Mouse (Mus musculus) CH12.LX (cell line): ENCODE measurements around the gene Prox1. TPM values are rescaled to one million over a fixed set of nuclear protein-coding genes. Genes with fewer than 3 reads are reported as not detected.

Experiments
- DNase-seq: peaks from one replicate; pipeline ENCODE4 v3.0.0-alpha.2; 2013; ENCODE audit errors: extremely low read depth
- H3K27ac ChIP-seq: 2 replicates; pipeline ENCODE4 v1.5.1; 2012; ENCODE audit warnings: low read depth, mild to moderate bottlenecking, control low read depth, moderate library complexity; ENCODE audit not compliant: insufficient read depth
- H3K27me3 ChIP-seq: replicated peaks from 2 replicates; pipeline ENCODE3; 2012; ENCODE audit warnings: inconsistent platforms
- H3K36me3 ChIP-seq, 2 experiments: replicated peaks in 1 of 2; 2 replicates each; pipeline versions ENCODE3 to v1.6.1; 2012; ENCODE audit warnings: inconsistent platforms in 1 of 2, low read length in 1 of 2, mild to moderate bottlenecking in 1 of 2, mixed read lengths in 1 of 2, moderate library complexity in 1 of 2; ENCODE audit not compliant: control insufficient read depth in 1 of 2, insufficient read depth in 1 of 2
- H3K4me1 ChIP-seq, 2 experiments: 2 replicates each; pipeline ENCODE4 v1.6.1; 2012; ENCODE audit warnings: inconsistent platforms in 1 of 2, moderate library complexity in 1 of 2; ENCODE audit not compliant: insufficient read depth in 2 of 2, control insufficient read depth in 1 of 2
- H3K4me2 ChIP-seq: 2 replicates; pipeline ENCODE4 v1.6.1; 2012; ENCODE audit warnings: low read depth, mild to moderate bottlenecking, control low read depth; ENCODE audit not compliant: poor library complexity, insufficient read depth, severe bottlenecking
- H3K4me3 ChIP-seq, 3 experiments: fragments of 150-350 bp in 1 of 3; sonication (generic) in 1 of 3; replicated peaks in 1 of 3; 2 replicates each; pipeline versions ENCODE3 to v1.5.1; 2011 to 2012; ENCODE audit warnings: low read depth in 2 of 3, low read length in 2 of 3, mild to moderate bottlenecking in 2 of 3, moderate library complexity in 2 of 3, control low read depth in 1 of 3, improper control_type of control experiment in 1 of 3, inconsistent platforms in 1 of 3, mixed read lengths in 1 of 3; ENCODE audit not compliant: poor library complexity in 1 of 3
- H3K79me2 ChIP-seq: replicated peaks from 2 replicates; pipeline ENCODE4 v1.6.1; 2012; ENCODE audit warnings: mild to moderate bottlenecking, moderate library complexity; ENCODE audit not compliant: control insufficient read depth, poor library complexity, insufficient read depth, severe bottlenecking; ENCODE audit errors: extremely low read depth
- H3K9ac ChIP-seq: 2 replicates; pipeline ENCODE4 v1.6.1; 2012; ENCODE audit warnings: low read depth, mild to moderate bottlenecking, control low read depth, moderate library complexity; ENCODE audit not compliant: insufficient read depth
- H3K9me3 ChIP-seq: replicated peaks from 2 replicates; pipeline ENCODE3; 2012; ENCODE audit warnings: low read length, inconsistent platforms, mixed read lengths
- CTCF ChIP-seq, 2 experiments: IDR thresholded peaks in 1 of 2; conservative IDR thresholded peaks in 1 of 2; 2 replicates each; pipeline ENCODE4 v1.5.1; 2011 to 2012; ENCODE audit warnings: low read depth in 2 of 2, low read length in 2 of 2, improper control_type of control experiment in 1 of 2, inconsistent platforms in 1 of 2, mild to moderate bottlenecking in 1 of 2, moderate library complexity in 1 of 2
- E2F4 ChIP-seq: IDR thresholded peaks from 2 replicates; pipeline ENCODE4 v1.6.1; 2011; ENCODE audit warnings: low read depth, low read length, improper control_type of control experiment; ENCODE audit not compliant: insufficient replicate concordance
- ELF1 ChIP-seq: IDR thresholded peaks from 2 replicates; pipeline ENCODE4 v1.6.1; 2014; ENCODE audit warnings: low read depth, mild to moderate bottlenecking, inconsistent platforms, low read length, improper control_type of control experiment
- ETS1 ChIP-seq: conservative IDR thresholded peaks from 2 replicates; pipeline ENCODE4 v1.6.1; 2012; ENCODE audit warnings: low read depth, mild to moderate bottlenecking, inconsistent platforms, low read length, improper control_type of control experiment, moderate library complexity
- IRF4 ChIP-seq: IDR thresholded peaks from 2 replicates; pipeline ENCODE4 v1.6.1; 2014; ENCODE audit warnings: low read depth, mild to moderate bottlenecking, inconsistent platforms, low read length, improper control_type of control experiment
- JUN ChIP-seq: IDR thresholded peaks from 2 replicates; pipeline ENCODE4 v1.6.1; 2011; ENCODE audit warnings: low read depth, mild to moderate bottlenecking, low read length, improper control_type of control experiment, moderate library complexity; ENCODE audit not compliant: insufficient read depth
- MAZ ChIP-seq: IDR thresholded peaks from 2 replicates; pipeline ENCODE4 v1.6.1; 2012; ENCODE audit warnings: low read depth, mild to moderate bottlenecking, inconsistent platforms, low read length, improper control_type of control experiment, moderate library complexity
- MEF2A ChIP-seq: IDR thresholded peaks from 2 replicates; pipeline ENCODE4 v1.6.1; 2014; ENCODE audit warnings: low read depth, mild to moderate bottlenecking, inconsistent platforms, low read length, improper control_type of control experiment, borderline replicate concordance
- MXI1 ChIP-seq: IDR thresholded peaks from 2 replicates; pipeline ENCODE4 v1.6.1; 2011; ENCODE audit warnings: mild to moderate bottlenecking, low read depth, low read length, improper control_type of control experiment
- MYC ChIP-seq: IDR thresholded peaks from 2 replicates; pipeline ENCODE4 v1.6.1; 2011; ENCODE audit warnings: low read depth, mild to moderate bottlenecking, improper control_type of control experiment, low read length
- NRF1 ChIP-seq: IDR thresholded peaks from 2 replicates; pipeline ENCODE4 v1.6.1; 2014; ENCODE audit warnings: low read depth, mild to moderate bottlenecking, inconsistent platforms, low read length, improper control_type of control experiment, moderate library complexity
- PAX5 ChIP-seq: IDR thresholded peaks from 2 replicates; pipeline ENCODE4 v1.6.1; 2012; ENCODE audit warnings: low read length, inconsistent platforms, mixed read lengths
- POLR2A ChIP-seq: IDR thresholded peaks from 2 replicates; pipeline ENCODE4 v1.6.1; 2011; ENCODE audit warnings: low read depth, mild to moderate bottlenecking, improper control_type of control experiment, low read length
- RCOR1 ChIP-seq: conservative IDR thresholded peaks from 2 replicates; pipeline ENCODE4 v1.6.1; 2012; ENCODE audit warnings: low read depth, mild to moderate bottlenecking, inconsistent platforms, low read length, improper control_type of control experiment
- SMC3 ChIP-seq: IDR thresholded peaks from 2 replicates; pipeline ENCODE4 v1.6.1; 2011; ENCODE audit warnings: low read depth, low read length, improper control_type of control experiment
- TCF12 ChIP-seq: IDR thresholded peaks from 2 replicates; pipeline ENCODE4 v1.6.1; 2014; ENCODE audit warnings: low read depth, mild to moderate bottlenecking, inconsistent platforms, low read length, improper control_type of control experiment
- UBTF ChIP-seq: IDR thresholded peaks from 2 replicates; pipeline ENCODE4 v1.6.1; 2012; ENCODE audit warnings: low read depth, mild to moderate bottlenecking, inconsistent platforms, low read length, improper control_type of control experiment, moderate library complexity
- USF1 ChIP-seq: IDR thresholded peaks from 2 replicates; pipeline ENCODE4 v1.6.1; 2014; ENCODE audit warnings: low read depth, mild to moderate bottlenecking, inconsistent platforms, low read length, improper control_type of control experiment
- ZC3H11A ChIP-seq: IDR thresholded peaks from 2 replicates; pipeline ENCODE4 v1.6.1; 2012; ENCODE audit warnings: low read depth, mild to moderate bottlenecking, inconsistent platforms, low read length, improper control_type of control experiment
- dilution Hi-C: fragments of 300-500 bp; cut with MboI; formaldehyde crosslinking; loops from 2 replicates; pipeline ENCODE4 v1.14.3; 2020; ENCODE audit warnings: low sequenced_read_pairs; ENCODE audit not compliant: extremely low pct_unique_long_range_greater_than_20kb, extremely low pct_ligation_motif_present
- in situ Hi-C: fragments of 300-500 bp; cut with MboI; formaldehyde crosslinking; loops from 3 replicates; pipeline ENCODE4 v1.14.3; 2019; ENCODE audit warnings: low sequenced_read_pairs, low pct_ligation_motif_present, low pct_unique_long_range_greater_than_20kb, mixed read lengths
- polyA plus RNA-seq: library from polyadenylated mRNA; unstranded; fragments of >175 nt; gene quantifications from 2 replicates; pipeline ENCODE4 v1.2.1, GENCODE M21; 2012; ENCODE audit warnings: low read depth; ENCODE audit not compliant: insufficient read length
- total RNA-seq, 2 experiments: library from RNA; depleted of rRNA; stranded (reverse); fragments of 300-350 nt in 1 of 2; fragments of >200 nt in 1 of 2; gene quantifications; 2 replicates each; pipeline ENCODE4 v1.2.3; 2012 to 2014

The Prox1 gene
- total and polyA plus RNA-seq, 3 experiments, result 0.04 to 0.27 TPM; not detected in 1

DNA sequence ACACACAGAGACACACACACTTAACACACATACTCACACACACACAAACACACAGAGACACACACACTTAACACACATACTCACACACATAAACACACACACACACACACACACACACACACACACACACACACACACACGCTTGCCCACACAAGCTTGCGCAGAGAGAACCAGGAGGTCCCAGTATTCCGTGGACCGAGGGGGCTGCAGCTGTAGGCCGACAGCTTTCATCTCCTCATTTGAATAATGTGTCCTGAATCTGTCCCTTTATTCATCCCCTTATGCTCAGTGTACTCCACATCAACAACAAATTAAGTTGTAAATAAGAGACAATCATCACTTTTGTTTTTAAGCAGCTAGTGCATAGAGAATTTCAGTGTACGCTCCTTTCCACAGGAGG, 17.9 kb downstream of the Prox1 start:
- H3K4me2 ChIP-seq, result no peak overlapping the region
- no peaks in the 10 kb centered on the region for H3K9me3 ChIP-seq
- no peak for DNase-seq
- dilution Hi-C loops, result no loop called here
- in situ Hi-C loops, result no loop called here
- H3K9ac ChIP-seq, result no peak overlapping the region
- H3K27ac ChIP-seq, result no peak overlapping the region
- TF ChIP-seq ELF1 (no peak), ZC3H11A (no peak), ETS1 (no peak), IRF4 (no peak), RCOR1 (no peak), POLR2A (no peak), MAZ (no peak), CTCF (conservative IDR thresholded peaks at IDR 0.05 in 1 of 2, IDR thresholded peaks at IDR 0.05 in 1 of 2; ENCODE audit: low read depth in 2 of 2, low read length in 2 of 2) (no peak), SMC3 (no peak), MYC (no peak), JUN (no peak), TCF12 (no peak), MEF2A (no peak), MXI1 (no peak), UBTF (no peak), PAX5 (no peak), NRF1 (no peak), E2F4 (no peak)
- H3K27me3 ChIP-seq, result peaks cover 39% of the 10 kb centered on the region
- no peak overlapping the region for H3K4me3 ChIP-seq
- H3K4me1 ChIP-seq, result peaks cover 0 to 15% of the 10 kb centered on the region in 2 experiments; a peak in 2 of 4 replicates
- no peaks in the 10 kb centered on the region for H3K36me3 ChIP-seq
- H3K79me2 ChIP-seq, result no peaks in the 10 kb centered on the region

DNA sequence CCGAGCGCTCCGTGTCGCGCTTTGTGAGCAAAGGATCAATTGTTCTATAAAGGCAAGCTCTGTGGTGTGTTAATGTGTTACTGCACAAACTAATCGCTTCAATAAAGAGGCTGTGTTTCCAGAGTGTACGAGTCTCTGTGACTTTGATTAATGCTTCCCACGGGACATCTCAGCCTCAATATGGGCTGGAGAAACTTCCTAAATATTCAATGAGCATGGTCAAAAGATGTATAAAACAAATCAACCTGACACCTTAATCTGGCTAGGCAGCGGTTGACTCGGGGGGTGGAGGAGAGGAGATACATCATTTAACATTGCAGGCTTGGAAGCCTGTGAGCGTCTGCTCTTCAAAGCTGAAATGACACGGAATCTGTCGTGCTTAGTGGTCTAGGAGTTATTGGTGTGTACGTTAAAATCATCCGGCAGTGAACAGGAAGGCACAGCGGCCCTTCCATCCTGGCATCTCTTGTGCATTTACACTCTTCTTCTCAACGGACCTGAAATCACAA, 21.2 kb downstream of the Prox1 start:
- no peak for DNase-seq
- no peaks in the 10 kb centered on the region for H3K79me2 ChIP-seq
- in situ Hi-C loops, result no loop called here
- no peak overlapping the region for H3K4me3 ChIP-seq
- no peaks in the 10 kb centered on the region for H3K36me3 ChIP-seq
- no peak overlapping the region for H3K27ac ChIP-seq
- dilution Hi-C loops, result no loop called here
- H3K27me3 ChIP-seq, result peaks cover 41% of the 10 kb centered on the region
- peaks cover 0 to 15% of the 10 kb centered on the region in 2 experiments; a peak in 2 of 4 replicates for H3K4me1 ChIP-seq
- no peak overlapping the region for H3K9ac ChIP-seq
- no peaks in the 10 kb centered on the region for H3K9me3 ChIP-seq
- H3K4me2 ChIP-seq, result no peak overlapping the region
- no peak for TF ChIP-seq USF1
